Mouse (Mus musculus): ENCODE measurements at regions not wholly inside any gene's neighbourhood (a gene's known extent, or its start where the extent isn't known, plus 50 kb on each side); places are given as distances from the start of the nearest gene placed in this dataset.

DNA sequence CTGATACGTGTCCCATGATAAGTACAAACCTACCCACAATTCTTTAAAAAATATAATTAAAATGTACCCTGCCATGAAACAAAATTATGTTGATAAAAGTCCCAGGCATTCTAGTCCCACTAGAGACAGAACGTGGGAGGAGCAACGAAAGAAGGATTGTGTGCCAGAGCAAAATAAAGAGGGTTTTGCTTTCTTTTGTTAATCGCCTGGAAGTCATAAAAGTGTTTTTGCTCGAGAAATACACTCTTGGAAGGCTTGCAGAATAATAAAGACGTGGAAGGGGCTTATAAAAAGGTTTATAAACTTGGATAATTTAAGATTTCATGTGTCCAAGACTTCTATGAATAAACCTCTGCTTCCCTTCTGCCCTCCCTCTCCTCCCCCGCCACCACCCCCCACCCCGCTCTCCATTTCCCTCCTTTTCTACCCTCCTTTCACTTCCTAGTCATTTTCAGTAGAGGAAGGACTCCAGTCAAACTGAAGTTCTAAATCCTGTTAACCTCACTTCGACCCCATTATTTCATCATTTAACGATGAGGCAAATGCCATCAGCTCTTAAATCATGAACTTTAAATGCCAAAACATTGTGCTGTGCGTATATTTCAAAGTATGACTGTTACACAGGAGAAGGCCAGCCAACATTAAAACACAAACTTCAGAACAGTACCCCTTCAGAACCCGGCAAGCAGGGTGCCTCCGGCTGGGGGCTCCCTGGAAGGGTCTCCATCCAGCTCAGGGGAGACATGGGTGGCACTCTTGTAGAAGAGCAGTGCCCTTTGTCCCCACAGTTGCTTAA lies 54.8 kb upstream of the Cep85l start:
- 82% methylated on average over 13 of the region's 13 CpGs for WGBS
- no peak overlapping the region for H3K27ac ChIP-seq (ENCODE audit: insufficient read depth, low read length)
- H3K4me3 ChIP-seq (replicated peaks; ENCODE audit: insufficient read depth, low read depth, low read length) = no peak overlapping the region
- DNase-seq = no peak
- H3K4me1 ChIP-seq (ENCODE audit: control insufficient read depth, insufficient read depth, low read length) = peaks cover 5% of the 10 kb centered on the region
- H3K27me3 ChIP-seq (ENCODE audit: control insufficient read depth, insufficient read depth, low read length) = no peaks in the 10 kb centered on the region
- no peak for TF ChIP-seq POLR2A (IDR thresholded peaks at IDR 0.05; ENCODE audit: borderline replicate concordance, insufficient read depth, low read length)
- no peak for TF ChIP-seq CTCF (IDR thresholded peaks at IDR 0.05; ENCODE audit: borderline replicate concordance, insufficient read depth, low read depth, low read length)

DNA sequence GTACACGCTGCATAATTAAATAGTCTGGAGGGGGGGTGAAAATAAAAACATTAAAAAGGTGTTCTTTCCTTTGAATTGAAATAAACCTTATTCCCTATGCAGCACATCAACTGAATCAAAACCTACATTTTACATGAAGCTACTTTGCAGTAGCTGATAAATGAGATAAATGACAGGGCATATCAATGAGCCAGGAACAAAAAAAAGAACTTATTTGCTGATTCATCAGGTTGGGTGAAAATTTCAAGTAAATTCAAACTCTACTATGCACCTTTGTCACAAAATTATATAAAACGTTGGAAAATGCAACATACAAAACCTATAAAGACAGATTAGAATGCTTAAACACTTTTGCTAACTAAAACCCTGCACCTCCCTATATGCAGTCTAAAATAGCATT lies 53.0 kb upstream of the Cep85l start:
- no peak overlapping the region for H3K27ac ChIP-seq (ENCODE audit: insufficient read depth, low read length)
- WGBS = 94% methylated on average over 2 of the region's 2 CpGs
- TF ChIP-seq CTCF (IDR thresholded peaks at IDR 0.05; ENCODE audit: borderline replicate concordance, insufficient read depth, low read depth, low read length) (no peak), POLR2A (IDR thresholded peaks at IDR 0.05; ENCODE audit: borderline replicate concordance, insufficient read depth, low read length) (no peak)
- no peaks in the 10 kb centered on the region for H3K27me3 ChIP-seq (ENCODE audit: control insufficient read depth, insufficient read depth, low read length)
- no peak for DNase-seq
- no peak overlapping the region for H3K4me3 ChIP-seq (replicated peaks; ENCODE audit: insufficient read depth, low read depth, low read length)
- peaks cover 5% of the 10 kb centered on the region for H3K4me1 ChIP-seq (ENCODE audit: control insufficient read depth, insufficient read depth, low read length)

DNA sequence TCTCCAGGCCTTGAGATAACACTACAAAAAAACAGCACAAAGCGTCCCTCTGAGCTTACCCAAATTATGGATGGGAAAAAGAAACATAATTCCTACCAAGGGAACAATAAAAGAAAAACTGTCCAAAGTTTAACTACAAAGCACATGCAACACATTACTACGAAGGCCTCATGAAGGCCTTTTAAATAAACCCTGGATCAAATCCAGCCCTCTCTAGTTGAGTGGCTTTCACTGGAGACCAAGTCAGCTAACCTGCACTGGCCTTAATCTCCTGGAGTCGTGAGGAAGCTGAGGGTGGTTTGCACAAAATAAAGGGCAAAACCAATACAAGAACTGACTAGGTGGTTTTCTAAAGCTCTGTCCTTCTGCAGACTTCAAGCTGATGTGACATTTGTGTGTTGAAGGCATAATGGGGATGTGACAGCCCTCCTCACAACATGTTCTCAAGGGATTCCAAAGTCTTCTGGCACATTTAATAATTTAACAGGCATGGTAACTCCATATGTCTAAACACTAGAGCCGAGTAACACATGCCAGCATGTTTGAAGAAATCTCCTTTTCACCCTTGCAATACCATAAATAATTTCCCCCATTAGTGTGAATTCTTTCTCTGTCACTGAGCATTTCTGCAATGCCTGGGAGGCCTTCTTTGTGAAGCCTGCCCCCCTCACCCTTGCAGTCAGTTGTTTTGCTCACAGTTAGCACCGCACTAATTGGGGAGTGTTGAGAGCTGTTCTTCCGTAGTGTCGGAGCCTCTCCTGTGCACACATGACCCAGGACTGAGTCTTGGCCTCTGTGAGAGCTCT lies 50.0 kb upstream of the Cep85l start:
- Histone ChIP-seq H3K27ac (ENCODE audit: insufficient read depth, low read length) (no peak overlapping the region), H3K4me3 (replicated peaks; ENCODE audit: insufficient read depth, low read depth, low read length) (no peak overlapping the region), H3K4me1 (ENCODE audit: control insufficient read depth, insufficient read depth, low read length) (no peaks in the 10 kb centered on the region), H3K27me3 (ENCODE audit: control insufficient read depth, insufficient read depth, low read length) (no peaks in the 10 kb centered on the region)
- TF ChIP-seq POLR2A (IDR thresholded peaks at IDR 0.05; ENCODE audit: borderline replicate concordance, insufficient read depth, low read length) = no peak
- TF ChIP-seq CTCF (IDR thresholded peaks at IDR 0.05; ENCODE audit: borderline replicate concordance, insufficient read depth, low read depth, low read length) = no peak
- no peak for DNase-seq
- WGBS = 56% methylated on average over 7 of the region's 7 CpGs

Measured in cerebellum, adult 2 months (tissue).